Mouse (Mus musculus) duodenum, adult 2 months (tissue): ENCODE results near the gene Minar1. TPM values are rescaled to one million over a fixed set of nuclear protein-coding genes. Genes with fewer than 3 reads are reported as not detected.

Source experiments
- polyA plus RNA-seq: library from polyadenylated mRNA; depleted of rRNA; stranded (reverse); fragments of >200 nt; gene quantifications from 2 replicates; pipeline ENCODE4 v1.2.3, GENCODE M21; 2012; ENCODE audit warnings: low replicate concordance; rRNA removed

Minar1 gene
- not detected in 2 replicates for polyA plus RNA-seq

DNA sequence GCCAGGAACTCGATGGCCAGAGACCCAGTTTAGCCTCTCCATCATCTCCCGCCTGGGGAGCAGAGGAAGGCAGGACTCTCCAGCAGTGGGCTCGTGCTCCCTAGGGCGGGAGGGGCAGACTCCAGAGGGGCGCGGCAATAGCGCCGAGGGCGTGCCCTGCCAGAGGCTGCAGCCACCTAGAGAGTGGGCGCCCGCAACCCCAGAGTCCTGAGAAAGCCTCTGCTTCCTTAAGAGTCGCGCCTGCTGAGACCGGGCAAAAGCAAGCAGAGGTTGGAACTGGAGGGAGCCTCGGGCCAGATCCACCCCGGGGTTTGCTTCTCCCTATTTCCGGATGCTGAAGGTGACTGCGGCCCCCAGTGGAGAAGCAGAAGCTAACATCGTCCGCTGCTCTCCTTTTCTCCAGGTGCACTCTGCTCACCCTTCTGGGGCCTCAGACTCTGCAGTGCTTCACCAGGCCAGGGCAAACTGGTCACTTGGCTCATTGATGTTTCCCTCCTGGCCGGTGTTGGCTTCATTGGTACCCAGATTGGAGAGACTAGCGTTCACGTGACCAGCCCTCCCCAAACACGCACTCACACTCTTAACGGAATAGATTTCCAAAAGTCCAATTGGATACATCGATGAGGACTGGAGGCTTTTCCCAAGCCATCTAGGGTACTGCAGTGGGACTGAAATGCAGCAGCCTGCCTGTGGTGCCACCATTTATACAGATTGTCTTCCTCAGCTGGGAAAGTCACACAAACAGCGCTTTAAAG, at the start of gene Minar1:
Gene Minar1, minus strand, starts transcription at position 120 of the 755 bp plus-strand sequence.

Other genes with a start within 250 kb of the Minar1 start
- gene Tmed3, start 81.9 kb upstream of the Minar1 start, polyA plus RNA-seq, result 63.6 and 69.8 TPM in 2 replicates
- not detected in 2 replicates for gene Ankrd34c, start 115.3 kb upstream of the Minar1 start, polyA plus RNA-seq